Mouse (Mus musculus) CH12.LX (cell line): ENCODE results near the gene Ror2. TPM values are rescaled to one million over a fixed set of nuclear protein-coding genes. Genes with fewer than 3 reads are reported as not detected.

Experiments used
- DNase-seq: peaks from one replicate; pipeline ENCODE4 v3.0.0-alpha.2; 2013; ENCODE audit errors: extremely low read depth
- H3K27ac ChIP-seq: 2 replicates; pipeline ENCODE4 v1.5.1; 2012; ENCODE audit warnings: low read depth, mild to moderate bottlenecking, control low read depth, moderate library complexity; ENCODE audit not compliant: insufficient read depth
- H3K27me3 ChIP-seq: replicated peaks from 2 replicates; pipeline ENCODE3; 2012; ENCODE audit warnings: inconsistent platforms
- H3K36me3 ChIP-seq, 2 experiments: replicated peaks in 1 of 2; 2 replicates each; pipeline versions ENCODE3 to v1.6.1; 2012; ENCODE audit warnings: inconsistent platforms in 1 of 2, low read length in 1 of 2, mild to moderate bottlenecking in 1 of 2, mixed read lengths in 1 of 2, moderate library complexity in 1 of 2; ENCODE audit not compliant: control insufficient read depth in 1 of 2, insufficient read depth in 1 of 2
- H3K4me1 ChIP-seq, 2 experiments: 2 replicates each; pipeline ENCODE4 v1.6.1; 2012; ENCODE audit warnings: inconsistent platforms in 1 of 2, moderate library complexity in 1 of 2; ENCODE audit not compliant: insufficient read depth in 2 of 2, control insufficient read depth in 1 of 2
- H3K4me2 ChIP-seq: 2 replicates; pipeline ENCODE4 v1.6.1; 2012; ENCODE audit warnings: low read depth, mild to moderate bottlenecking, control low read depth; ENCODE audit not compliant: poor library complexity, insufficient read depth, severe bottlenecking
- H3K4me3 ChIP-seq, 3 experiments: fragments of 150-350 bp in 1 of 3; sonication (generic) in 1 of 3; replicated peaks in 1 of 3; 2 replicates each; pipeline versions ENCODE3 to v1.5.1; 2011 to 2012; ENCODE audit warnings: low read depth in 2 of 3, low read length in 2 of 3, mild to moderate bottlenecking in 2 of 3, moderate library complexity in 2 of 3, control low read depth in 1 of 3, improper control_type of control experiment in 1 of 3, inconsistent platforms in 1 of 3, mixed read lengths in 1 of 3; ENCODE audit not compliant: poor library complexity in 1 of 3
- H3K79me2 ChIP-seq: replicated peaks from 2 replicates; pipeline ENCODE4 v1.6.1; 2012; ENCODE audit warnings: mild to moderate bottlenecking, moderate library complexity; ENCODE audit not compliant: control insufficient read depth, poor library complexity, insufficient read depth, severe bottlenecking; ENCODE audit errors: extremely low read depth
- H3K9ac ChIP-seq: 2 replicates; pipeline ENCODE4 v1.6.1; 2012; ENCODE audit warnings: low read depth, mild to moderate bottlenecking, control low read depth, moderate library complexity; ENCODE audit not compliant: insufficient read depth
- H3K9me3 ChIP-seq: replicated peaks from 2 replicates; pipeline ENCODE3; 2012; ENCODE audit warnings: low read length, inconsistent platforms, mixed read lengths
- BHLHE40 ChIP-seq: IDR thresholded peaks from 2 replicates; pipeline ENCODE4 v1.6.1; 2011; ENCODE audit warnings: mild to moderate bottlenecking, low read depth, low read length, improper control_type of control experiment
- CHD1 ChIP-seq: IDR thresholded peaks from 2 replicates; pipeline ENCODE4 v1.6.1; 2012; ENCODE audit warnings: low read depth, low read length, improper control_type of control experiment, inconsistent platforms
- CTCF ChIP-seq, 2 experiments: IDR thresholded peaks in 1 of 2; conservative IDR thresholded peaks in 1 of 2; 2 replicates each; pipeline ENCODE4 v1.5.1; 2011 to 2012; ENCODE audit warnings: low read depth in 2 of 2, low read length in 2 of 2, improper control_type of control experiment in 1 of 2, inconsistent platforms in 1 of 2, mild to moderate bottlenecking in 1 of 2, moderate library complexity in 1 of 2
- E2F4 ChIP-seq: IDR thresholded peaks from 2 replicates; pipeline ENCODE4 v1.6.1; 2011; ENCODE audit warnings: low read depth, low read length, improper control_type of control experiment; ENCODE audit not compliant: insufficient replicate concordance
- EP300 ChIP-seq: IDR thresholded peaks from 2 replicates; pipeline ENCODE4 v1.6.1; 2011; ENCODE audit warnings: low read length, improper control_type of control experiment
- GABPA ChIP-seq: IDR thresholded peaks from 2 replicates; pipeline ENCODE4 v1.6.1; 2012; ENCODE audit warnings: low read depth, low read length, improper control_type of control experiment, inconsistent platforms; ENCODE audit not compliant: insufficient replicate concordance
- IRF4 ChIP-seq: IDR thresholded peaks from 2 replicates; pipeline ENCODE4 v1.6.1; 2014; ENCODE audit warnings: low read depth, mild to moderate bottlenecking, inconsistent platforms, low read length, improper control_type of control experiment
- KAT2A ChIP-seq: IDR thresholded peaks from 2 replicates; pipeline ENCODE4 v1.6.1; 2012; ENCODE audit warnings: low read length, improper control_type of control experiment, inconsistent platforms; ENCODE audit not compliant: insufficient replicate concordance
- MAX ChIP-seq: IDR thresholded peaks from 2 replicates; pipeline ENCODE4 v1.6.1; 2011; ENCODE audit warnings: low read length, improper control_type of control experiment
- MAZ ChIP-seq: IDR thresholded peaks from 2 replicates; pipeline ENCODE4 v1.6.1; 2012; ENCODE audit warnings: low read depth, mild to moderate bottlenecking, inconsistent platforms, low read length, improper control_type of control experiment, moderate library complexity
- MEF2A ChIP-seq: IDR thresholded peaks from 2 replicates; pipeline ENCODE4 v1.6.1; 2014; ENCODE audit warnings: low read depth, mild to moderate bottlenecking, inconsistent platforms, low read length, improper control_type of control experiment, borderline replicate concordance
- MXI1 ChIP-seq: IDR thresholded peaks from 2 replicates; pipeline ENCODE4 v1.6.1; 2011; ENCODE audit warnings: mild to moderate bottlenecking, low read depth, low read length, improper control_type of control experiment
- NRF1 ChIP-seq: IDR thresholded peaks from 2 replicates; pipeline ENCODE4 v1.6.1; 2014; ENCODE audit warnings: low read depth, mild to moderate bottlenecking, inconsistent platforms, low read length, improper control_type of control experiment, moderate library complexity
- PAX5 ChIP-seq: IDR thresholded peaks from 2 replicates; pipeline ENCODE4 v1.6.1; 2012; ENCODE audit warnings: low read length, inconsistent platforms, mixed read lengths
- POLR2AphosphoS2 ChIP-seq: IDR thresholded peaks from 2 replicates; pipeline ENCODE4 v1.6.1; 2011; ENCODE audit warnings: low read depth, low read length, improper control_type of control experiment
- RAD21 ChIP-seq: IDR thresholded peaks from 2 replicates; pipeline ENCODE4 v1.6.1; 2011; ENCODE audit warnings: low read depth, mild to moderate bottlenecking, low read length, improper control_type of control experiment, moderate library complexity
- RCOR1 ChIP-seq: conservative IDR thresholded peaks from 2 replicates; pipeline ENCODE4 v1.6.1; 2012; ENCODE audit warnings: low read depth, mild to moderate bottlenecking, inconsistent platforms, low read length, improper control_type of control experiment
- TBP ChIP-seq: conservative IDR thresholded peaks from 2 replicates; pipeline ENCODE4 v1.6.1; 2011; ENCODE audit warnings: low read depth, low read length, improper control_type of control experiment
- TCF12 ChIP-seq: IDR thresholded peaks from 2 replicates; pipeline ENCODE4 v1.6.1; 2014; ENCODE audit warnings: low read depth, mild to moderate bottlenecking, inconsistent platforms, low read length, improper control_type of control experiment
- USF1 ChIP-seq: IDR thresholded peaks from 2 replicates; pipeline ENCODE4 v1.6.1; 2014; ENCODE audit warnings: low read depth, mild to moderate bottlenecking, inconsistent platforms, low read length, improper control_type of control experiment
- USF2 ChIP-seq: conservative IDR thresholded peaks from 2 replicates; pipeline ENCODE4 v1.6.1; 2011; ENCODE audit warnings: low read depth, low read length, improper control_type of control experiment
- ZC3H11A ChIP-seq: IDR thresholded peaks from 2 replicates; pipeline ENCODE4 v1.6.1; 2012; ENCODE audit warnings: low read depth, mild to moderate bottlenecking, inconsistent platforms, low read length, improper control_type of control experiment
- ZKSCAN1 ChIP-seq: IDR thresholded peaks from 2 replicates; pipeline ENCODE4 v1.6.1; 2012; ENCODE audit warnings: low read depth, inconsistent platforms, low read length, improper control_type of control experiment, borderline replicate concordance
- ZMIZ1 ChIP-seq: IDR thresholded peaks from 2 replicates; pipeline ENCODE4 v1.6.1; 2012; ENCODE audit warnings: low read depth, mild to moderate bottlenecking, inconsistent platforms, low read length, improper control_type of control experiment
- dilution Hi-C: fragments of 300-500 bp; cut with MboI; formaldehyde crosslinking; loops from 2 replicates; pipeline ENCODE4 v1.14.3; 2020; ENCODE audit warnings: low sequenced_read_pairs; ENCODE audit not compliant: extremely low pct_unique_long_range_greater_than_20kb, extremely low pct_ligation_motif_present
- in situ Hi-C: fragments of 300-500 bp; cut with MboI; formaldehyde crosslinking; loops from 3 replicates; pipeline ENCODE4 v1.14.3; 2019; ENCODE audit warnings: low sequenced_read_pairs, low pct_ligation_motif_present, low pct_unique_long_range_greater_than_20kb, mixed read lengths
- polyA plus RNA-seq: library from polyadenylated mRNA; unstranded; fragments of >175 nt; gene quantifications from 2 replicates; pipeline ENCODE4 v1.2.1, GENCODE M21; 2012; ENCODE audit warnings: low read depth; ENCODE audit not compliant: insufficient read length
- total RNA-seq, 2 experiments: library from RNA; depleted of rRNA; stranded (reverse); fragments of 300-350 nt in 1 of 2; fragments of >200 nt in 1 of 2; gene quantifications; 2 replicates each; pipeline ENCODE4 v1.2.3; 2012 to 2014

Gene Ror2
- total and polyA plus RNA-seq, 3 experiments, result 0.13 to 0.63 (median 0.16) TPM

DNA sequence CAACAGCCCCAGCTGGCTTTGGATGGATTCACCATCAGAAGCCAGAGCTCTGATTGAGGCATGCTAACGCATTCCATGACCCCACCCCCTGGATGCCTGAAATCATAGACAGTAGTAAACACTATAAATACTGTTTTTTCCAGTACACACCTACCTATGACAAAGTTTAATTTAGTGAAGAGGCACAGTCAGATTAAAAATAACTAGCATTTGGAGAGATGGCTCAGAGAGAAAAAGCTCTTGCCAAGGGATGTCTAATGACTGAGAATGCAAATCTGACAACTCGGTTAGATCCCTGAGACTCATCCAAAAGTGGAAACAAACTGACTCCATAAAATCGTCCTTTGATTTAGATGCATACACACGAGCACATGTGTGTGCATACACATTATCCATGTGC lies 15.4 kb downstream of the Ror2 start:
- TF ChIP-seq ZMIZ1, result no peak
- TF ChIP-seq EP300, result no peak
- TF ChIP-seq MAX, result no peak
- no peak for TF ChIP-seq MEF2A
- no peak for TF ChIP-seq GABPA
- TF ChIP-seq CHD1, result no peak
- no peak for TF ChIP-seq ZKSCAN1
- no peak for TF ChIP-seq USF2
- TF ChIP-seq RAD21, result no peak
- Histone ChIP-seq H3K27ac (no peak overlapping the region), H3K27me3 (no peaks in the 10 kb centered on the region), H3K4me2 (no peak overlapping the region), H3K9me3 (peaks cover 3% of the 10 kb centered on the region), H3K36me3 (no peaks in the 10 kb centered on the region), H3K4me1 (peaks cover 13 to 57% of the 10 kb centered on the region in 2 experiments), H3K4me3 (no peak overlapping the region), H3K79me2 (no peaks in the 10 kb centered on the region), H3K9ac (no peak overlapping the region)
- dilution Hi-C loops (no loop called here), in situ Hi-C loops (no loop called here)
- DNase-seq, result no peak

DNA sequence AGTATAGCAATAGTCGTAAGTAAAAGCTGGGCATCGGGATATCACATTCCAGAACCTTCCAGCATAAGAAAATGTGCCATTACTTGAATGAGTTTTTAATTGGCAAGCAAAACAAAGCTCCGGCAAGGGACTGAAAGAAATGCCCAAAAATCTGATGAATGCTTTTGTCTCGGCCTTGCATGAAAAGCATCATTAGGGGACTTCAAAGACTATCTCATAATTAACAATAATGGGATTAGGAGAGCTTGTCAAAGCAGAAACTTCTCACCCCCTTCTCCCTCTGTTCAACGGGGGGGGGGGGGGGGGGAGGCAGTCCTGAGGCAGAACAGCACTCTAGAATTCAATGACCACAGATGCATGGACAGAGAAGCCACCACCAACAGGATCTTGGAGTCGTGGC lies 17.4 kb downstream of the Ror2 start:
- Histone ChIP-seq H3K9ac (no peak overlapping the region), H3K4me2 (no peak overlapping the region), H3K9me3 (peaks cover 12% of the 10 kb centered on the region), H3K4me3 (no peak overlapping the region), H3K4me1 (peaks cover 14 to 46% of the 10 kb centered on the region in 2 experiments), H3K36me3 (no peaks in the 10 kb centered on the region), H3K27me3 (no peaks in the 10 kb centered on the region), H3K27ac (no peak overlapping the region), H3K79me2 (no peaks in the 10 kb centered on the region)
- TF ChIP-seq ZMIZ1 (no peak), USF1 (no peak), TCF12 (no peak), PAX5 (no peak)
- no peak for DNase-seq
- dilution Hi-C loops (no loop called here), in situ Hi-C loops (no loop called here)

DNA sequence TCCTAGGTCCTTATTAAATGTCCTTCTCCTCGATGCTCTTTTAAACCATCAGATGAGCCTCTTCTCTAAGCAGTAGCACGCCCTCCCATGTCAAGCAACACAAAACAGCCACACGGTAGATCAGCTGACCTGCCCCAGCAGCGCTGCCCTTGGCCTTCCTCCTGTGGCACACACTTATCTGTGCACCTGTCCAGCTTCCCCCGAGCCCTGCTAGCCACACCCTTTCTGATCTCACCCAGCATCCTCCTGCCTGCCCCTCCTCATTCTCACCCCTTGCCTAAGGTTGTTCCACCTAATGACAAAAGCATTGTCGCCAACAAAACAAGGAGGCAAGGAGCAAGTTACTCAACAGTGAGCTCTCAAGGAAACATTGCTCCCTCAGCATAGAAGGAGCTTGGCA lies 18.1 kb downstream of the Ror2 start:
- no peaks in the 10 kb centered on the region for H3K36me3 ChIP-seq
- no peak overlapping the region for H3K9ac ChIP-seq

More for the DNA sequence above, 18.1 kb downstream of the Ror2 start:
- DNase-seq, result peak; percentile 17
- dilution Hi-C loops, result no loop called here
- no peak overlapping the region for H3K4me3 ChIP-seq
- H3K4me1 ChIP-seq, result peaks cover 14 to 53% of the 10 kb centered on the region in 2 experiments
- no peak overlapping the region for H3K4me2 ChIP-seq
- H3K79me2 ChIP-seq, result no peaks in the 10 kb centered on the region
- TF ChIP-seq POLR2AphosphoS2, result no peak
- no peak for TF ChIP-seq ZKSCAN1
- no peak for TF ChIP-seq TBP
- no peak for TF ChIP-seq BHLHE40
- TF ChIP-seq RCOR1, result no peak
- no peak for TF ChIP-seq MAZ
- no peak for TF ChIP-seq E2F4
- no peak for TF ChIP-seq USF2
- no peak for TF ChIP-seq MXI1
- no peak for TF ChIP-seq CTCF (conservative IDR thresholded peaks at IDR 0.05 in 1 of 2, IDR thresholded peaks at IDR 0.05 in 1 of 2; ENCODE audit: low read depth in 2 of 2, low read length in 2 of 2)
- TF ChIP-seq MAX, result no peak
- no peak for TF ChIP-seq KAT2A
- no peak for TF ChIP-seq USF1
- TF ChIP-seq NRF1, result no peak
- TF ChIP-seq TCF12, result no peak
- TF ChIP-seq IRF4, result no peak
- no peak for TF ChIP-seq ZC3H11A
- TF ChIP-seq, all 38 proteins: peak for 0
- in situ Hi-C loops, result no loop called here
- no peak overlapping the region for H3K27ac ChIP-seq
- no peaks in the 10 kb centered on the region for H3K27me3 ChIP-seq
- peaks cover 12% of the 10 kb centered on the region for H3K9me3 ChIP-seq
